Mouse (Mus musculus): ENCODE results near the gene Gm20843. TPM values are rescaled to one million over a fixed set of nuclear protein-coding genes. Genes with fewer than 3 reads are reported as not detected.
"Not testable (repeated sequence)": the region's sequence is repeated elsewhere in the genome, so short reads cannot be mapped to it uniquely, and the experiment has no call there.

Gene Gm20843
- polyA plus RNA-seq (2017; shearing (Covaris generic)): not detected

DNA sequence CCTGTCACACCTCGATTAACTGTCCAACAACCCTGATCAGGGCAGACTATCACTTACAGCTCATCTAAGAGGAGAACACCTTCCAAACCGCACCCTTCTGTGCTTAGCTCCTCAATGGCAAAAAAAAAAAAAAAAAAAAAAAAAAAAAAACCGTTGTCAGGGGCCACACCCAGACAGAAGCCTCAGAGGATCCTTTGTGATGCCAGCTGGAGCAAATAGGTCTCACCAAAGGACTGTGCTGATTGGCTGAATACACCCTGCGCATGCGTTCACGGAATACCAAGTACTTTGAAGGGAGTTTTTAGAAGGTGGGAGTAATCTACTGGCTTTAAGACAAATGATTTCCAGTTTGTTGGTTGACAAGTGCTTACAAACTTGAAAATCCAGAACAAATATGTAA lies at the start of gene Gm20843:
Gene Gm20843 (minus strand): TSS at position 101 of the 400 bp plus-strand sequence.
- ATAC-seq: not testable (repeated sequence)
